Mouse (Mus musculus) heart, adult 2 months (tissue): ENCODE results near the gene Tapbp. TPM values are rescaled to one million over a fixed set of nuclear protein-coding genes. Genes with fewer than 3 reads are reported as not detected.
"Not testable (repeated sequence)": the region's sequence is repeated elsewhere in the genome, so short reads cannot be mapped to it uniquely, and the experiment has no call there.

ENCODE experiments used
- DNase-seq, 2 experiments: peaks; one replicate each; pipeline ENCODE4 v3.0.0; 2021
- H3K27ac ChIP-seq: fragments of 200-600 bp; 2 replicates; pipeline ENCODE4 v1.8.1; 2022
- H3K27me3 ChIP-seq: fragments of 200-500 bp; 2 replicates; pipeline ENCODE4 v1.6.1; 2012; ENCODE audit warnings: mild to moderate bottlenecking, low read length, inconsistent platforms, mixed read lengths; ENCODE audit not compliant: control insufficient read depth, insufficient read depth
- H3K36me3 ChIP-seq: fragments of 200-500 bp; 2 replicates; pipeline ENCODE4 v1.6.1; 2012; ENCODE audit warnings: low read length, inconsistent platforms; ENCODE audit not compliant: control insufficient read depth, insufficient read depth
- H3K4me1 ChIP-seq: fragments of 200-500 bp; 2 replicates; pipeline ENCODE4 v1.6.1; 2011; ENCODE audit warnings: low read length; ENCODE audit not compliant: control insufficient read depth, insufficient read depth
- H3K4me3 ChIP-seq: fragments of 200-600 bp; 2 replicates; pipeline ENCODE4 v1.8.1; 2022
- H3K79me2 ChIP-seq: fragments of 200-500 bp; replicated peaks from 2 replicates; pipeline ENCODE4 v1.6.1; 2012; ENCODE audit warnings: mild to moderate bottlenecking, inconsistent platforms, low read length, moderate library complexity, mixed read lengths; ENCODE audit not compliant: control insufficient read depth, insufficient read depth
- H3K9ac ChIP-seq: fragments of 200-500 bp; 2 replicates; pipeline ENCODE4 v1.6.1; 2012; ENCODE audit warnings: low read depth, mild to moderate bottlenecking, control low read depth, inconsistent platforms, low read length, mixed read lengths
- CTCF ChIP-seq: fragments of 200-600 bp; IDR thresholded peaks from 2 replicates; pipeline ENCODE4 v1.8.1; 2022; ENCODE audit warnings: antibody characterized with exemption, mild to moderate bottlenecking, moderate library complexity
- EP300 ChIP-seq: fragments of 200-500 bp; IDR thresholded peaks from 2 replicates; pipeline ENCODE4 v1.6.1; 2011; ENCODE audit warnings: low read depth, low read length, control low read depth; ENCODE audit not compliant: insufficient read depth
- POLR2A ChIP-seq: fragments of 200-500 bp; IDR thresholded peaks from 2 replicates; pipeline ENCODE4 v1.6.1; 2011; ENCODE audit warnings: mild to moderate bottlenecking, low read depth, low read length, control low read depth; ENCODE audit not compliant: insufficient read depth
- WGBS: fragments of 180-500 bp; shearing (Covaris S2); methylation state at CpG from one replicate; pipeline ENCODE4 v1.1.7; 2018; 5-methylcytosine and 5-hydroxymethylcytosine counted together
- intact Hi-C: fragments of 180-260 bp; cut with DNase I; formaldehyde crosslinking; loops from one replicate; pipeline ENCODE4 v1.15.1; 2025
- polyA plus RNA-seq: library from polyadenylated mRNA; depleted of rRNA; stranded (reverse); fragments of >200 nt; gene quantifications from 2 replicates; pipeline ENCODE4 v1.2.3, GENCODE M21; 2012
- total RNA-seq, 2 experiments: library from RNA; stranded (reverse); gene quantifications; 2 replicates each; pipeline ENCODE4 v1.2.3; 2021

The Tapbp gene
- total and polyA plus RNA-seq, 3 experiments = 75.7 to 124 (median 98.9) TPM

GRCm38 (mm10) chr17:33890533-33891059 lies 25.1 kb upstream of the Tapbp start, which contains the start of gene Kifc1:
Gene Kifc1 (minus strand): TSS chr17:33890661.
- H3K36me3 ChIP-seq = no peaks in the 10 kb centered on the region
- H3K27me3 ChIP-seq = no peaks in the 10 kb centered on the region
- no peaks in the 10 kb centered on the region for H3K4me1 ChIP-seq
- peak within 1 kb of the TSS; percentile 53 for H3K9ac ChIP-seq
- TF ChIP-seq POLR2A = no peak
- peak; percentile 56; the same call in 1 of the 2 replicates for TF ChIP-seq EP300
- TF ChIP-seq CTCF = peak; percentile 88
- no peak within 1 kb of the TSS for H3K27ac ChIP-seq
- peak; percentile 98 to 100 for DNase-seq
- peak within 1 kb of the TSS; percentile 61 for H3K4me3 ChIP-seq
- WGBS = 1% methylated on average over 49 of the region's 49 CpGs
- H3K79me2 ChIP-seq = no peaks in the 10 kb centered on the region
- intact Hi-C loops = no loop called here

GRCm38 (mm10) chr17:33891357-33891756 lies 24.3 kb upstream of the Tapbp start:
- 48% methylated on average over 2 of the region's 2 CpGs for WGBS
- Histone ChIP-seq H3K9ac (no peak overlapping the region), H3K79me2 (no peaks in the 10 kb centered on the region), H3K27ac (no peak overlapping the region), H3K36me3 (no peaks in the 10 kb centered on the region), H3K4me1 (no peaks in the 10 kb centered on the region), H3K27me3 (no peaks in the 10 kb centered on the region), H3K4me3 (no peak overlapping the region)
- no peak for DNase-seq
- intact Hi-C loops = no loop called here
- no peak for TF ChIP-seq EP300
- no peak for TF ChIP-seq POLR2A
- TF ChIP-seq CTCF = no peak

GRCm38 (mm10) chr17:33891892-33892291 lies 23.8 kb upstream of the Tapbp start:
- H3K79me2 ChIP-seq, intact Hi-C loops, H3K27ac ChIP-seq, H3K4me1 ChIP-seq, H3K4me3 ChIP-seq, H3K9ac ChIP-seq, DNase-seq, H3K36me3 ChIP-seq, H3K27me3 ChIP-seq: not testable (repeated sequence)
- TF ChIP-seq CTCF = peak; percentile 52
- WGBS = 64% methylated on average over 6 of the region's 6 CpGs

GRCm38 (mm10) chr17:33892429-33892828 lies 23.3 kb upstream of the Tapbp start:
- Histone ChIP-seq H3K4me3 (no peak overlapping the region), H3K27ac (no peak overlapping the region), H3K27me3 (no peaks in the 10 kb centered on the region), H3K4me1 (no peaks in the 10 kb centered on the region), H3K36me3 (no peaks in the 10 kb centered on the region), H3K9ac (no peak overlapping the region), H3K79me2 (no peaks in the 10 kb centered on the region)
- intact Hi-C loops = no loop called here
- WGBS = 38% methylated on average over 7 of the region's 7 CpGs
- no peak for DNase-seq
- no peak for TF ChIP-seq POLR2A
- TF ChIP-seq CTCF = no peak

GRCm38 (mm10) chr17:33893011-33893410 lies 22.7 kb upstream of the Tapbp start:
- H3K4me1 ChIP-seq, H3K4me3 ChIP-seq, H3K79me2 ChIP-seq, H3K36me3 ChIP-seq, H3K27ac ChIP-seq, intact Hi-C loops, H3K27me3 ChIP-seq, DNase-seq, H3K9ac ChIP-seq: not testable (repeated sequence)
- WGBS = 81% methylated on average over 4 of the region's 4 CpGs

GRCm38 (mm10) chr17:33897114-33897794 lies 18.4 kb upstream of the Tapbp start:
- Histone ChIP-seq H3K27me3 (no peaks in the 10 kb centered on the region), H3K36me3 (no peaks in the 10 kb centered on the region), H3K4me3 (no peak overlapping the region), H3K4me1 (no peaks in the 10 kb centered on the region; the same call in 1 of the 2 replicates), H3K9ac (no peak overlapping the region), H3K79me2 (no peaks in the 10 kb centered on the region), H3K27ac (no peak overlapping the region)
- no peak for DNase-seq
- intact Hi-C loops = loop anchor here (2.0 to 5.0 kb wide), 2 partner anchors 24 to 85 kb away; no protein-coding TSS in a partner anchor
- WGBS = 38% methylated on average over 6 of the region's 6 CpGs
- 0 out of 2 replicates have a peak, but pooled peaks have one; percentile 22 for TF ChIP-seq EP300
- TF ChIP-seq CTCF = peak; percentile 75
- TF ChIP-seq POLR2A = no peak

- not testable (repeated sequence) for H3K36me3 ChIP-seq, DNase-seq, H3K79me2 ChIP-seq, H3K4me3 ChIP-seq, H3K27me3 ChIP-seq, H3K27ac ChIP-seq, H3K4me1 ChIP-seq, H3K9ac ChIP-seq
- WGBS = 67% methylated on average over 4 of the region's 4 CpGs
- intact Hi-C loops = loop anchor here (5.0 kb wide), 1 partner anchor 84 kb away; no protein-coding TSS in a partner anchor
Measured at GRCm38 (mm10) chr17:33898193-33898592, 17.5 kb upstream of the Tapbp start.
